ENCODE assay signal across 14 mouse cellular contexts in the genomic region with DNA sequence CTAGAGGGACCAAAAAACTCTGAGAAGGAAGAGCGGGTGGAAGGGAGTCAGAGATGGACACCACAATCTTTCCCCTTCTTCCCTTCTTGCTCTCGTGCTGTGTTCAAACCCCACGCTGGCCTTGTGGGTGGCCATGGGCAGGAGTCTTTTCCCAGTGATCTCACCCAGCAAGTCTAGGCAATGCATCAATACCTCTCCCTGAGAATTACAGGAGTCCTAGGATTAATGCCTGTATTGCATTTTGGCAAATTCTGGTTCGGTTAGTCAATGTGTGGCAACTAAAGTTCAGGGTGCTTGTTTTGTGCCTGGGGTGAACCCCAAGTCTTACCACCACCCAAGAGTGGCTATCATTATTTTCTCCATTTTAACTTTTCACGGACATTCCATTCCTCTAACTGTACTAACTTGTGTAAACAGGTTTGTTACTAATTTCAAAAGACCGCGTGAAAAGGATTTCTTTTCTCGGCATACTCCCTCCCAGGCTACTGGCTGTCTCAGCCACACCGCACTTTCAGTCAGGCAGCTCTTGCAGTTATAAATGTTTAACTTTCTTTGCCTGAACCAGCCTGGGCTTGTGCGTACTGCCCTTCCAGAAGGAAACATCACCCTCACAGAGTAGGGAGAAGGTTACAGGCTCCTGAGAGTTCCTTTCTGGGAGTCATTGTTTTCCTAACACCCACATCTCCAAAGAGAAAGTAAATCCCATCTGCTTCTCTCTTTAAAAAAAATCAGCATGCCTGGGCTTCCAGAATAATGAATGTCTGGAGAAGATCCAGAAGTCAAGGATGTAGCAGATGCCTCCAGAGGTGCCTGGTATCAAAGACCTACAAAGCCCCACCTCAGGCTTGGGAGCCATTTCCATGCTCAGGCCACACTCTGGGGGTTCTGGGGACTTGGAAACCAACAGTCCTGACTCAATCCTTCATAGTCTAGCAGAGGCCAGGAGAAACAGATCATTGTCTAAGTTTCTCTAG. TPM values are rescaled to one million over a fixed set of nuclear protein-coding genes. Genes with fewer than 3 reads are reported as not detected.
DNase-seq lines count a peak whose midpoint lies in the region; ATAC-seq and TF ChIP-seq lines count a peak whose summit lies in the region.
"Had no signal": no experiment of that assay in that cellular context is flagged by ENCODE, and none has a peak within 500 bp of the region (broad histone marks: within the 10 kb centered on the region; RNA-seq: fewer than 3 reads in every experiment).

No protein-coding gene starts in this region.

- 91% methylated on average over 10 of the region's 10 CpGs for WGBS in midbrain, embryonic 11.5 days
- 87% methylated on average over 10 of the region's 10 CpGs for WGBS in midbrain, embryonic 14.5 days

- peak; percentile 35 for DNase-seq in midbrain, embryonic 11.5 days (ENCODE audit: low spot score, missing footprints)
- DNase-seq in midbrain, embryonic 14.5 days, result no peak
- DNase-seq in kidney, adult 9 months, result peak; percentile 91
- peak; percentile 82 for DNase-seq in yolk sac, embryonic 10.5 days (ENCODE audit: low spot score)
- no peak for DNase-seq in adrenal gland, postnatal 36 days
- DNase-seq in gastrocnemius, postnatal 4 days (ENCODE audit: low spot score in 2 of 2), result no peak
- DNase-seq: adrenal gland, adult 2 months; cerebellum, adult 8-10 months; liver, embryonic 13.5 days; thymus, postnatal 14 days had no signal

- no peak overlapping the region for H3K4me2 ChIP-seq in midbrain, embryonic 11.5 days
- H3K4me2 ChIP-seq in midbrain, embryonic 14.5 days (ENCODE audit: low read length), result no peak overlapping the region
- H3K4me2 ChIP-seq: forebrain, embryonic 12.5 days; liver, embryonic 13.5 days; midbrain, embryonic 12.5 days had no signal

- H3K4me1 ChIP-seq in midbrain, embryonic 11.5 days (ENCODE audit: control insufficient read depth, insufficient read depth, low read length), result no peaks in the 10 kb centered on the region
- H3K4me1 ChIP-seq in midbrain, embryonic 14.5 days (ENCODE audit: control insufficient read depth, insufficient read depth, low read length), result no peaks in the 10 kb centered on the region
- peaks cover 4% of the 10 kb centered on the region; the same call in 1 of the 2 replicates for H3K4me1 ChIP-seq in embryonic fibroblast, embryonic 13.5 days (ENCODE audit: control insufficient read depth, insufficient read depth, low read length)
- H3K4me1 ChIP-seq: forebrain, embryonic 12.5 days; liver, embryonic 13.5 days; midbrain, embryonic 12.5 days had no signal

- H3K9ac ChIP-seq in midbrain, embryonic 11.5 days (ENCODE audit: low read length), result no peak overlapping the region
- no peak overlapping the region for H3K9ac ChIP-seq in midbrain, embryonic 14.5 days (replicated peaks; ENCODE audit: low read length)
- H3K9ac ChIP-seq: forebrain, embryonic 12.5 days; liver, embryonic 13.5 days; midbrain, embryonic 12.5 days had no signal

- TF ChIP-seq CTCF in embryonic fibroblast, embryonic 13.5 days (IDR thresholded peaks at IDR 0.05; ENCODE audit: borderline replicate concordance, insufficient read depth, low read length), result no peak

- no peak for TF ChIP-seq POLR2A in embryonic fibroblast, embryonic 13.5 days (IDR thresholded peaks at IDR 0.05; ENCODE audit: low read depth, low read length)

- ATAC-seq in midbrain, embryonic 11.5 days (ENCODE audit: low FRiP score), result no peak
- no peak for ATAC-seq in midbrain, embryonic 14.5 days (ENCODE audit: low FRiP score, low TSS enrichment)

- no peak overlapping the region for H3K4me3 ChIP-seq in midbrain, embryonic 11.5 days (ENCODE audit: low read depth, low read length)
- H3K4me3 ChIP-seq in midbrain, embryonic 14.5 days (replicated peaks; ENCODE audit: low read depth, low read length), result no peak overlapping the region
- no peak overlapping the region for H3K4me3 ChIP-seq in embryonic fibroblast, embryonic 13.5 days (ENCODE audit: insufficient read depth, low read length)
- H3K4me3 ChIP-seq: forebrain, embryonic 12.5 days; liver, embryonic 13.5 days; midbrain, embryonic 12.5 days had no signal

- H3K27ac ChIP-seq in midbrain, embryonic 11.5 days (ENCODE audit: low read depth, low read length), result no peak overlapping the region
- no peak overlapping the region for H3K27ac ChIP-seq in midbrain, embryonic 14.5 days (replicated peaks; ENCODE audit: low read depth, low read length)
- H3K27ac ChIP-seq in embryonic fibroblast, embryonic 13.5 days (ENCODE audit: insufficient read depth, low read length), result peak overlapping the region; percentile 75
- H3K27ac ChIP-seq: forebrain, embryonic 12.5 days; liver, embryonic 13.5 days; midbrain, embryonic 12.5 days had no signal

- no peaks in the 10 kb centered on the region for H3K36me3 ChIP-seq in midbrain, embryonic 11.5 days (ENCODE audit: control insufficient read depth, insufficient read depth, low read length)
- H3K36me3 ChIP-seq in midbrain, embryonic 14.5 days (ENCODE audit: control insufficient read depth, insufficient read depth, low read length), result no peaks in the 10 kb centered on the region
- H3K36me3 ChIP-seq: forebrain, embryonic 12.5 days; G1E; liver, embryonic 13.5 days; midbrain, embryonic 12.5 days had no signal

- H3K27me3 ChIP-seq in midbrain, embryonic 11.5 days (ENCODE audit: control insufficient read depth, insufficient read depth, low read length), result no peaks in the 10 kb centered on the region
- H3K27me3 ChIP-seq in midbrain, embryonic 14.5 days (ENCODE audit: control insufficient read depth, insufficient read depth, low read length), result no peaks in the 10 kb centered on the region
- H3K27me3 ChIP-seq: forebrain, embryonic 12.5 days; liver, embryonic 13.5 days; midbrain, embryonic 12.5 days had no signal

- H3K9me3 ChIP-seq in midbrain, embryonic 11.5 days (ENCODE audit: control insufficient read depth, low read length), result no peaks in the 10 kb centered on the region
- no peaks in the 10 kb centered on the region for H3K9me3 ChIP-seq in midbrain, embryonic 14.5 days (ENCODE audit: control insufficient read depth, low read length)
- H3K9me3 ChIP-seq: forebrain, embryonic 12.5 days; G1E; liver, embryonic 13.5 days; midbrain, embryonic 12.5 days had no signal

RNA-seq across cellular contexts. Expression of gene Cyp2s1, which starts 15.1 kb away (rescaled TPM):
- polyA plus RNA-seq in midbrain, embryonic 11.5 days (2014; fragmentation: Nextera tagmentation; extraction: Ambion mirVana), result 0.10 TPM in 1 of 2 replicates, not detected in the other
- polyA plus RNA-seq in midbrain, embryonic 14.5 days (2014; fragmentation: Nextera tagmentation; extraction: Ambion mirVana), result 1.4 and 2.1 TPM in 2 replicates
- polyA plus RNA-seq in embryonic fibroblast, embryonic 13.5 days (2011; ENCODE audit: insufficient read length, low read depth, missing spikeins), result 0.23 TPM in 1 of 2 replicates, not detected in the other
- 1 to 10 TPM; 1.9 to 2.5 TPM for total RNA-seq in adrenal gland, postnatal 36 days (2021)
- total RNA-seq in gastrocnemius, postnatal 4 days (2021), result under 1 TPM; 0.57 to 0.69 TPM
- polyA plus RNA-seq: G1E had no signal

RNA-seq across cellular contexts. Expression of gene Axl, which starts 43.3 kb away (rescaled TPM):
- 17.4 and 21.8 TPM in 2 replicates for polyA plus RNA-seq in midbrain, embryonic 11.5 days (2014; fragmentation: Nextera tagmentation; extraction: Ambion mirVana)
- polyA plus RNA-seq in midbrain, embryonic 14.5 days (2014; fragmentation: Nextera tagmentation; extraction: Ambion mirVana), result 9.3 and 20.2 TPM in 2 replicates
- polyA plus RNA-seq in embryonic fibroblast, embryonic 13.5 days (2011; ENCODE audit: insufficient read length, low read depth, missing spikeins), result 232 and 364 TPM in 2 replicates
- 10 to 100 TPM; 50.7 to 63.4 TPM for total RNA-seq in adrenal gland, postnatal 36 days (2021)
- 100 to 1,000 TPM; 172 to 194 TPM for total RNA-seq in gastrocnemius, postnatal 4 days (2021)
- polyA plus RNA-seq: G1E had no signal

Comparison
In these comparisons a context has a peak if more than half of its experiments do, and no peak if none do; other contexts are left out.
1. DNase-seq: peak in midbrain, embryonic 11.5 days (single experiment), kidney, adult 9 months (single experiment) and yolk sac, embryonic 10.5 days (single experiment); none in midbrain, embryonic 14.5 days (single experiment), adrenal gland, postnatal 36 days (0 of 2) and gastrocnemius, postnatal 4 days (0 of 2).
2. RNA of gene Axl, which starts 43.3 kb away (polyA plus RNA-seq): 232 to 364 TPM in embryonic fibroblast, embryonic 13.5 days; 17.4 to 21.8 TPM in midbrain, embryonic 11.5 days and 9.3 to 20.2 TPM in midbrain, embryonic 14.5 days; every median in the first group is over 10 times any median in the second.